Mouse (Mus musculus) urinary bladder, adult 2 months (tissue): ENCODE data around the gene Arglu1. TPM values are rescaled to one million over a fixed set of nuclear protein-coding genes. Genes with fewer than 3 reads are reported as not detected.
A peak's percentile ranks its signal among the peaks of the same experiment; 100 is the strongest.

Source experiments
- DNase-seq: peaks from one replicate; pipeline ENCODE4 v3.0.0; 2022; ENCODE audit warnings: low spot score
- polyA plus RNA-seq: library from polyadenylated mRNA; depleted of rRNA; stranded (reverse); fragments of >200 nt; gene quantifications from 2 replicates; pipeline ENCODE4 v1.2.3, GENCODE M21; 2012

The Arglu1 gene
- polyA plus RNA-seq, 1 experiment, result 133 TPM

DNA sequence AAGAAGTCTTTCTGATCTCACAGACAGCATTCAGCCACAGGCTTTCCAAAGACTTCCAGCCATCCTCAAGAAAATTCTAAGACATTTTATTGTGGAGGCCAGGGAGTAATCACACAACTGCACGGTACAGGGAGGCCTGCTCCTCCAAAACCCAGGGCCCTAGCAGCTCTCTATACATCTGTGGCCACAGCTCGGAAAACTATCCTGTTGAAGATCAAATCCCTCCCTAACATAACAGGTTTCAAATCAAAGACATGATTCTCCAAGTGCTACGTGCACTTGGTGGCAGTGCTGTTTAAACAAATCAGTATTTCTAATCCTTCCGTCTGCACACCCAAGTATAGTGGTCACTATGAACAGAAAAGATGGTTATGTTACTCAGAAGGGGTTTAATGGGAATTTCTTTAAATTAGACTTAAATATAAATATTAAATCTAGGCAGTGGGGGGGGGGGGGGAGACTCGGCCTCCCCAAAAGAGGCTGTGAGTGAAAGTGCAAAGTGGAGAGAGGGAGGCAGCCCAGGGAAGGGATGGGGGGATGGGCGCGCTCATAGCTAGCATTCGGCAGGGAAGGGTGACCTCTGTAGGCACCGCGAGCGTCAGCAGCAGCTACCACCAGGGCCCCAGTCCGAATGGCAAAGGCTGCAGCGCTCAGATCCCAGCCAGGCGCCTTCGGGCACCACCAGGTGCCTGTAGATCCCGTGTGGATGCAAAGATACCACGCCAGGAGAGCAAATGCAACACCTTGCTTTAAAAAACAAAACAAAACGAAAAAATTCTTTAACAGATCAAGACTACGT is 31.7 kb downstream of the Arglu1 start:
- peak; percentile 62 for DNase-seq

GRCm38 (mm10) chr8:8657692-8658355 is 32.5 kb downstream of the Arglu1 start:
- no peak for DNase-seq

- DNase-seq, result no peak
Observed at GRCm38 (mm10) chr8:8656578-8657441, 33.5 kb downstream of the Arglu1 start.

GRCm38 (mm10) chr8:8655346-8656340 is 34.7 kb downstream of the Arglu1 start:
- DNase-seq, result no peak

DNA sequence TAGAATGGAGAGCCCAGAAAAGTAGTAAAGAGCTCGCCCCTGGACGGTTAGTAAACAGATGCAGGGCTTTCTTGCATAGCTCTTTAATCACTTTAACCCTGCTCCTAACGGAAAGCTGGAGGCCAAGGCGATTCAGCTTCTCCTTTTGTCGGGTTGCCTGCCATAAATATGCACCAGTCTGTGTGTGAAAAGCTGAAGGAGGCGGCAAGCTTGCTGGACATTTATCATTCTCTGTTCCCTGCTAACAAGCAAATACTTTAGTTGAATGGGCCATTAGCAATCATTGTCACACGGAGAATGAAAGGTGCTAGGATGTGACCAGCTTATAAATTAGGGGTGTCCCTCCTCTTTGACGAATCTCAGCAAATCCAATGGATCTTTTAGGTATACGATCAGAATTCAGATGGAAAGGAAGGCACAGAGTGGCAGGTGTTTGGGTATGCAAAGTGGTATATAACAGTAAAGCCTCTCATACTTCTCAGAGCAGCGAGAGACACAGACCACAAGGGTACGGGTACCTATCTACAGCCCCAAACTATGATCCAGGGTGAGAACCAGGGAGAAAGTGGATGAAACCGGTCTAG is 36.3 kb downstream of the Arglu1 start:
- no peak for DNase-seq

GRCm38 (mm10) chr8:8653343-8653742 is 37.0 kb downstream of the Arglu1 start:
- DNase-seq, result no peak

GRCm38 (mm10) chr8:8652388-8652787 is 37.9 kb downstream of the Arglu1 start:
- DNase-seq, result no peak

DNA sequence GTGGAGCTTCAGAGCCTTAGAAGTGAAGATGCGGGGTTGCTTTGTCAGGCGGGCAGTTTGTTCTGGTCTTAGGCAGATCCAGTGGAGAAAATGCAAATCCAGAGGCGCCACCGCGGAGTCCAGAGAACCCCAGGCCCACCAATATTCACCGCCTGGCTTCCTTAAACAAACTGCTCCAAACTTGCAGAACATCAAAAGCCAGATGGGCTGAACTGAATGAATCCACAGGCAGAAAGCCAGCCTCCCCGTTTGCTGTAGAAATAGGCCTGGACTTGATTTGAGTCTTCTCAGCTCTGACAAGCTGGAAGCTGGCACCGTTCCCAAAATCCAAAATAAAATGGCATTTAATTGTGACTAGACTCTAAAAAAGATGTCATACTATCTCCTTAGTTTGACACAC is 40.4 kb downstream of the Arglu1 start:
- no peak for DNase-seq

- DNase-seq, result no peak
Observed at GRCm38 (mm10) chr8:8649536-8649935, 40.8 kb downstream of the Arglu1 start.

DNA sequence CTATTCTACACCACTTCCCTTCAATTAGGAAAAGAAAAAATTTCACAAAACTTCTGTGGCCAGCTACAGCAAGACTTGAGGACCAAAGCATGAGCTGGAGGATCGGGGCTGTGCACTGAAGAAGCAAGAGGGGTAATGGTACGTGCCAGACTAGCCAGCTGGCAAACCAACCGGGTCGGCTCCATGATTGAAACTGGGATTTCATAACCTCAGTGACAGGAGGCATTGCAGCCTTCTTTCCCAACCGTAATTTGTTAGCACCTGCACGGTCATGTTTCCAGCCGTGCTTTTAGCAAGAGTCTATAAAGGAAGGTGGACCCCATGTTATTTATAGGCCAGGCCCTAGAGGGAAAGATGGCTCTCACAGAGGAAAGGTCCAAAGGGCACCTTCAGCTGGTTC is 41.6 kb downstream of the Arglu1 start:
- DNase-seq, result no peak

GRCm38 (mm10) chr8:8647824-8648223 is 42.5 kb downstream of the Arglu1 start:
- no peak for DNase-seq

GRCm38 (mm10) chr8:8647319-8647718 is 43.0 kb downstream of the Arglu1 start:
- no peak for DNase-seq

GRCm38 (mm10) chr8:8644160-8644915 is 46.0 kb downstream of the Arglu1 start:
- DNase-seq, result no peak

- no peak for DNase-seq
Observed at GRCm38 (mm10) chr8:8640264-8640588, 50.1 kb downstream of the Arglu1 start.

- no peak for DNase-seq
Observed at GRCm38 (mm10) chr8:8639569-8640263, 50.6 kb downstream of the Arglu1 start.

- no peak for DNase-seq
Observed at GRCm38 (mm10) chr8:8631394-8631793, 58.9 kb downstream of the Arglu1 start.

DNA sequence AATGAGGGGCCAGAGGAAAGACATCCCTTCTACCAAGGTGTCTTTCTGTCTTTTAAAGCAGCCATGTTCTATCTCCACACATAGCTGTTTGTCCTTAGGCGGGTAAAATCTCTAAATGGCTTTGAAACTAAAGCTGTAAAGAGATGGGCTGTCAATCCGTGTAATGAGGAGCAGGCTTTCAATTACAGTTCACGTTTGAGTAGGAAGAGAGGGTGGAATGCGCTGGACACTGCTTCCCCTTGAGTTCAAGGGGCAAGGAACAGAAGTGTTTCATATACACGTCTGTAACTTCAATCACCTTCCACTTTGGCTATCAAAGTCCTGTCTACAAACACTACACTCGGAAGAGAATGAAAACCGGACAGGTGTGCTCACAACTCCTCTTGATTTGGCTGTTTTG is 66.3 kb downstream of the Arglu1 start:
- no peak for DNase-seq

DNA sequence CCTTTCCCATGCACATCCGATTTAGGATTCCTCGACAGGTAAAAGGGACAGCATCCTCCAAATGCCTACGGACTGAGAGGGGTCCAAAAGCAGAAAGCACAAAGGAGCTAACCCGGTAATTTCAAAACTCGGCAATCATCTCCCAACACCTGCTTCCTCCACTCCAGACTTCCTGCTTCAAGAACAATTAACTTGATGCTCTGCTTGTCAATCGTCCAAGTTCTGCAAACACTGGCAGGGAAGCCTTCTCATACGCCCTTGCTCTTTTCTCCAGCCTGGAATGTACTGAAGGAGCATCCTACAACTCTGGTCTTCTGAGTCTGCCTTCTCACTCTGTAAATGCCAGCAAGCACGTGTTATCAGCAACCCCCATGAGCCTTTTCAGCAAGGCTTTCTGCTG is 66.8 kb downstream of the Arglu1 start:
- no peak for DNase-seq

DNA sequence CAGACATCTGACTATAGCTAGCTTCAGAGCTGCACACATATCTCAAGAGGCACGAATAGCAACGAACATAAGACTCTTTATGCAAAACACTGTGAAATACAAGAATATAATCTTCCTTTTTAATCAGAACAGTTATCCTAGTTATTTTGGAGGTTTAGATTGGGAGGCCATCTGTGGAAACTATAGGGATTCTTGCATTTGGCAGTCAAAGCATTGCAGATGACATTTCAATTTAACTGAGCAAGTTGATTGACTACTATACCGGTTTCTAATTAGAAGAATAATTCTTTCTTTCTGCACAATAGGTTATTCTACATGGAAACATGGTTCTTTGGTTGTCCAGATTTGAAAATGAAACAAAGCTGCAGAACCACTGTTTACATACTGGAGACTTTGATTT is 67.8 kb downstream of the Arglu1 start:
- no peak for DNase-seq

- DNase-seq, result no peak
Observed at GRCm38 (mm10) chr8:8622031-8622430, 68.3 kb downstream of the Arglu1 start.
